Mouse (Mus musculus) kidney, adult 2 months (tissue): Measurements from ENCODE around the gene Tgfb1.

ENCODE experiments used
- CTCF ChIP-seq: fragments of 200-500 bp; conservative IDR thresholded peaks from 2 replicates; pipeline ENCODE4 v1.5.1; 2011; ENCODE audit warnings: low read depth, mild to moderate bottlenecking, control low read depth, low read length, moderate library complexity, mixed read lengths; ENCODE audit not compliant: insufficient read depth, insufficient read length
- POLR2A ChIP-seq: fragments of 200-500 bp; IDR thresholded peaks from one replicate; pipeline ENCODE4 v1.6.1; 2011; ENCODE audit warnings: low read depth, low read length, control low read depth

DNA sequence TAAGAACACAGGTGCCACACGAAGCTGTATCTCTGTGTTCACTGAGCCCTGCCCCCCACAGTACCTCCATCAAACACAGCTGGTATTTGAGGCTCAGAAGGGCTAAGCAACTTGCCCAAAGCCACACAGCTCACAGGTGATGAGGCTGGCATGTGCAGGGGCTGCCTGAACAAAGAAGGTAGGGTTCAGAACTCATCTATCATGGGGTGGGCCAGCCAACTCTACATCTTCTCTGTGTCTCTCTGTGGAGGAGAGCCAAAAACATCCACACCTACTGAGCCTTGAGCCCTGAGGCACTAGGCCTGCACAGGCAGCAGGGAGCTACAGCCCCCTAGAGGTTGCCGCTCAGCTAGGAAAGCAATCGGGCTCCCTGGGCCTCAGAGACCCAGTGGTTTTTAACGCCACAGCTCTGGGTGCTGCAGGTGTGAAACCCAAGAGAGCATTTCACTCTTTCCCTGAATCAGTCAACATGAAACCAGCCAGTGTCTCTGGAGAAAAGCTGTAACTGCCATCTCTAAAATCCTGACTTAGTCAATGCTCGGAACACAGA is 39.2 kb upstream of the Tgfb1 start:
- TF ChIP-seq CTCF, result peak; percentile 45; the same call in 1 of the 2 replicates
- TF ChIP-seq POLR2A, result no peak
